Mouse (Mus musculus) thymus, postnatal 36 days (tissue): Measurements from ENCODE around the gene Cybrd1.

Experiments used
- DNase-seq, 2 experiments: peaks; one replicate each; pipeline ENCODE4 v3.0.0; 2022; ENCODE audit warnings: mixed read lengths in 2 of 2

Cybrd1 gene

DNA sequence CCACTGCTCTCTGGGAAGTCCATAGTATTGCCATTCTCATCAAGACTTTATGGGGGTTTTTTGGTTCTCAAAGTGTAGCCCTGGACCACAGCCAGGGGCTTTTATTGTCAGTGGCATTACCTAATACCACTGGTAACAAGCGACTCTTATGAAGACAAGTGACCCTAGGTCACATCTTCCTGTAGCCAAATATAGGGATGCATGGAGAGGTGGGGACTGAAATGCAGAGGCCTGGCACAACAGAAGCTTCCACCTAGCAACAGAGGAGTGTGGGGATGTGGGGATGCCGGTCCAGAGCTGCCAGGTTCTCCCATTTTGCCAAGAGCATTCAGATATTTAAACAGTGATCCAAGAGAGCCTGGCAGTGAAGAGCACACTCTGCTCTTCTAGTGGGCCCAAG, 5.9 kb downstream of the Cybrd1 start:
- no peak for DNase-seq

DNA sequence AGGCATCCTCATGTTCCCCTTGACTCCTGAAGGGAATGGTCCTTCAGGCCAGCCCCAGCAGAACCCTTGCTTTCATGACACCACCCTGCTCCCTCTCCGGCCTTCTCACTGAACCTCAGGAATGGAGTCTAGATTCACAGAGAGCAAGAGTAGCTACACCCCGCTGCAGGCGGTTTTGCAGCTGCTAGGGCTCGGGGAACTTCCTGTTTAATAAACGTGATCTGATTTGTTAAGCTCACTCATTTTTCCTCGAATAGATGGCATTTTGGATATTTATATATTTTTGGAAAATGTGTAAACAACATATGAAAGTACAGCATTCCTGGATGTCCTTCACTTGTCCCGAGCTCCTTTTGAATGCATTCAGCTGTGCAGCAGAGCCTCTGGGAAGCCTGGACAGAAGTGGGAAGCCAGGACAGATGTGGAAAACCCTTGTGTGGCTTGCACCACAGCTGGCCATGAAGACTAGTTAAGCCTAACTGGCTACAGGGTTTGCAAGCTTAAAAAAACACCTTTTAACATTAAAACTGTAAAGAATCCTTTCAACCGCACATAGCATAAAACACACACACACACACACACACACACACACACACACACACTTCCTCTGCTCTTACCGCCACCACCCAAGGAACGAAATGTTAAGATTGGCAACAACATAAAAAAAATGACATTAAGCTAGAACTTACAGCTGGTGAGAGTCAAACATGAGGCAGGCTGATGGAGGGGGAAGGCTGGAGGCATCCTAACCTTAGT, 10.2 kb downstream of the Cybrd1 start:
- peak; percentile 29 to 35 for DNase-seq

DNA sequence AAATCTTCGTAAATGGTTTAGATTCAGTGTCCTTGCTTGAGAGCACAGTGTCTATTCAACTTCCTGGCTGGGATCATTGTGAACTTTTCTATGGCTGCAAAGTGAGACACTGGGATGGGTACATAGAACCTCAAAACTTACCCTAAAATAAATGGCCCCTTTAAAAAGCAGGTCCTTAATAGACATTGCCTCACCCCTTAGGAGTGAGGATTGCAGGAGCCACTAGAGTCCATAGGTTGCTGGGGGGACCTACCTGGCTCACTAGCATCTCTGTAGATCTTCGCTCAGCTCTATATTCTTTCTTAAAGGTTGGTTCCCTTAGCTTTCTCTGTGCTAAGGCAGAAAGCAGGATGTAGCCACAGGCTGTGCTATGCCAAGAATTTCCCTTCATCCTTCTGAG, 12.6 kb downstream of the Cybrd1 start:
- no peak for DNase-seq

DNA sequence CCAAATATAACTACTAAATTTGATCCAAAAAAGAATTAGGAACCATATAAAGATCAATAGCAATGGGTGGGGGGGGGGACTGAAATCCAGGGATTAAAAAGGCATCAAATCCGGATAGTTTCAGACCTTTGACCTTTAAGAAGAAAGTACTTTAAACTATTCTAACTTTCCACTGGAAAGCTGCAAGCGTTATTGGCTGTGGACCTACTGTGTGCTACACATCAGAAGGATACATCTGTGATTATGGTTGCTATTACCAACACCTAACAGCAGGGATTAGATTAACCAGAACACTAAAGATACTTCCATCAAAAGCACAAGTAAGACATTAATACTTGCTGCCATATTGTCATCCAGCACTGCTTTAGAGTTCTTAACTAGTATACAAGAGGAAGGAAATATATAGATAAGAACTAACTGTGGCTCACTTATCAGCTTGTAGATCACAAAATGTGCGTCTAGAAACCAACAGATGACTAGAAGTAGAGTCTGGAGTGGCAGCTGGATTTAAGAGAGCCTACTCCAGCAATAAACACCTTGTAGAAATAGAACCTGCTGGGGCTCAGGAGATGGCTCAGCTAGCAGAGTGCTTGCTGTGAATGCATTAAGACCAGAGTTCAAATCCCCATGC, 14.3 kb downstream of the Cybrd1 start:
- no peak for DNase-seq

DNA sequence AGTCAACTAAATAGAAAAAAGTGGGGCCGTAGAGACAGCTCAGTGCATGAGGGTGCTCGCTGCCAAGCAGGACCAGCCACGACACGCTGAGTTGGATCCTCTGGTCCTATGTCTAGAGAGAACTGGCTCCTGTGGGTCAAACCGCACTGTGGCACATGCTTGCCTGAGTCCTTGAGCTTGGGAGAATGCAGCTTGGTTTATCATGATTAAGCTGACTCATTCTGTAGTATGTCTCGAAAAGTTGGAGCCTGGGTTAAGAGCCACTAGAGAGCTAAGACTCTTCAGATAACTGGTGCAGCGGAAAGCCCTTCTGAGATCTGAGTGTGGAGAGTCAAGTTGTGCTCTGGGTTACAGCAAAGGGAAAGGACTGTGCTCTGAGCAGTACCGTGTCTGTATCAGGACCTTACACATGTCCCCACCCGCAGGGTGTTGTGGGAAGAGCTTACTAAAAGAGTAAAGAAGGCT, 16.4 kb downstream of the Cybrd1 start:
- no peak for DNase-seq

DNA sequence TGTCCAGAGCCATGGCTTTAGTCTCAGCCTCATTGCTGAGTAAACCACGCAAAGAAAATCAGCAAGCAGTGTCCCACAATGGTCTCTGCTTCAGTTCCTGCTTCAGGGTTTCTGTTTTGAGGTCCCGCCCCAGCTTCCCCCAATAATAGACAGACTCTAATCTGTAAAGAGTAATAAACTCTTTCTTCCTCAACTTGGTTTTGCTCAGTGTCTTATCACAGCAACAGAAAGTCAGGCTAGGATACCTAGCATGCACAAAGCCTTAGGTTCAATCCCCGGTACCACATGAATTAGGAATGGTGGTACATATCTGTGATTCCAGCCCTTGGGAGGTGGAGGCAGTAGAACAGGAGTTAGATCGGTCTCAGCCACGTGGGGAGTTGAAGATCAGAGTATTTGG, 17.1 kb downstream of the Cybrd1 start:
- DNase-seq, result no peak

DNA sequence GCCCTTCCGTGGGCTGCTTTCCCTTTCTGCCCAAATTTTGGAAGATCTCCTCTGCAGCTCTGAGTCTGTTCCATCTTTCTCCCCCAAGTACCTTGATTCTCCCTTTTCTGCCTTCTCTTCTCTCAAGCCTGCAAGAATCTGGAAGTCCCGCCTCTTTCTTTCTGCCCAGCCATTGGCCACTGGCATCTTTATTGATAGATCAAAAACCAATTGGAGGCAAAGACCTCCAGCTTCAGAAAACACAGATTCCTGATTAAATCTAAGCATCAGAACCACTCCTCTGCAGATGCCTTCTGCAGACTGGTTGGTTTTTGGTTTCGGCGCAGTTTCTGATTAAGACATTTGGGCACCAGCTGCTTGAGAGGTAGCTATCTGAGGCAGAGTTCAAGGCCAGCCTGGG, 22.9 kb downstream of the Cybrd1 start:
- DNase-seq, result no peak

DNA sequence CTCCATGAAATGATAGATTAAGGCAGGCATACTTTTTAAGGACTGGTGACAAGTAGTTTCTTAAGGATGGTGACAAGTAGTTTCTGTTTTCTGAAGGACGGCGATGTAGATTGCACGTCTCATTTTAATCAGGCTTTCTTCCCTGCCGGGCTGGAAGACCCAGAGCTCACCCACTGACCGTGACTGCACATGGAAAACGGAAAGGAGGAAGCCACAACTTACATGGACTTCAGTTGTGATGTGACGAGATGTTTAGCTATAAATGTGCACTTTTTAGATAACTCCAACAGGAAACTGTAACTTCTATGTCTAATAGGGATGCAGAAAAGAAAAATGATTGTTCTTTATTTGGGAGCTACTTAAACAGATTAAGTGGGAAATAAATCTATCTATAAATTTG, 24.7 kb downstream of the Cybrd1 start:
- DNase-seq, result no peak

DNA sequence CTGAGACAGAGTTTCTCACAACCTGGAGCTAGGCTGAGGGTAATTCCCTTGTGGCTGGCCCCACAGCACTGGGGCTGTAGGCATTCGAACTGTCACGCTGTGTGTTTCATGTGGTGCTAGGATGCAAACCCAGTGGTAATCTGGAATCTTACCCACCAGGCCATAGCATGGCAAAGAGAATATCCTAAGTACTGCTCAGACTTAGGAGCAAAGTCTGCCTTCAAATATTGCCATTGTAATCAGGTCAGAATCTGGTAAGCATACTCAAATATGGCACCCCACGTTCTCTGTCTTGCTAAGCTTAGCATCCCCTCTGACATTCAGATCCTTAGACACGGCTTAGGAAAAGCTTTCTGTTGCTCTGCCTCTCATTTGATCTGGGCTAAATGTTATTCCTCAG, 28.1 kb downstream of the Cybrd1 start:
- DNase-seq, result no peak

DNA sequence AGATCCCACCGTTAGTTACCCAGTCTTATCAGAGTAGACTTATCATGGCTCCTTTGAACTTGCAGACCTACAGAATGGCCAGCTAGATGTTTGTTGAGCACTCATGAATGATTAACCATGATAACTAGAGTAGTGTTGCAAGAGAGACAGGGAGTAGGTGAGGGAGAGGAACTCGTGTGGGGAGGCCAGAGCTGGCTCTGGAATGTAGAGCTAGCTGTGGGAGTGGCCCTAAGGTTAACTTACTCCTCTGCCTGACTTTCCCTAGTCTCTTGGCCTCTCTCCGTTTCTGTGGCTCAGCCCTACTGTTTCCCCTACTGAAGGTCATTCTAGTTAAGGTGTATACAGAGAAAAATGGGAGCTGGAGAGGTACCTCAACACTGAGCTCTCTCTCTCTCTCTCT, 28.5 kb downstream of the Cybrd1 start:
- no peak for DNase-seq

DNA sequence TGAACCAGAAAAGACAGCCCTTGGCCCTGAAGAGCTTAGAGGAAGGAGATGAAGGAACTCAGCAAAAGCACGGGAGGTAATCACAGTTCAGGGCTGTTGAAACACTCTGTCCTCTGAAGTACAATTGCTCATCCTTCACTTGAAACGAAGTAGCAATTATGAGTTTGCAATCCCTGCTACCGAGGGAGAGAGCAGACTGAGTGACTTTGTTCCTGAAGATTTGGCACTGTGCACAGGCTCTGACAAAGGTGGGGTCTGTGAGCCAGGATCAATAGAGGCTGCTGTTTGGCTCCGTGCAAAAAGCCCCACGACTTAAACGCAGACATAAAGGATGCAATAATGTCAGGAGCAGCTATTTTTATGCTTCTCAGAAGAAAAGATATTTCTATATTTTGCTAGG, 30.1 kb downstream of the Cybrd1 start:
- DNase-seq, result no peak

DNA sequence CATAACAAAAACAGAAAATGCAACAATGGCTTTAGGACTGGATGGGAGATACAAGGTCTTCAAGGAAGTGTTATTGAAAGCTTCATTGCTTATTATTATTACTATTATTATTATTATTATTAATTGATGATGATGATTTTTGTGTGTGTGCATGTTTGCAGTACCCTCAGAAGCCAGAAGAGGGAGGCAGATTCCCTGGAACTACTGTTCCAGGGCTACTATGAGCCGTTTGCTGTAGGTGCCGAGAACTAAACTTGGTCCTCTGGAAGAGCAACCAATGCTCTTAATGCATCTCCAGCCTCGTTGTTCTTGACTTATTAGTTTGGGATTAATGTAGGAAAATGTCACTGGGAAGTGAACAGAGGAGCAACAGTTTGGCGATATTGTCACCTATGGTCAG, 34.4 kb downstream of the Cybrd1 start:
- DNase-seq, result no peak

DNA sequence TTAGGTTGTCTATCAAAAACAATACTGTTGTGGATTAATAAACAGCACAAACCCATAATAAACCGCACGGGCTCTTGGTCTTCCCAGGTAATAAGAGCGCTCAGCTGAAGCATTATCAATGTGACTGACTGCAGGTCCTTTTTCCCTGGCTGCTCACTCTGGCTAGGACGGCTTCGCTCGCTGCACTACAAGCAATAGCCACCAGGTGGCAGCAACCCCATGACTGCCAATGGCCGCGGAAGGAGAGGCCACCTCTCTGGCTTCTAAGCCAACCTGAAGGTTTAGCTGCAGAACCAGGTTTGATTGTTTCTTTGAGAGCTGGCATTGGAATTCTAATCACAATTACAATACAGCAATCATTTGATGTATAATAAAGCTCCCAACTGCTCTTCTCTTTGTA, 37.8 kb downstream of the Cybrd1 start:
- DNase-seq, result peak; percentile 60 to 73

DNA sequence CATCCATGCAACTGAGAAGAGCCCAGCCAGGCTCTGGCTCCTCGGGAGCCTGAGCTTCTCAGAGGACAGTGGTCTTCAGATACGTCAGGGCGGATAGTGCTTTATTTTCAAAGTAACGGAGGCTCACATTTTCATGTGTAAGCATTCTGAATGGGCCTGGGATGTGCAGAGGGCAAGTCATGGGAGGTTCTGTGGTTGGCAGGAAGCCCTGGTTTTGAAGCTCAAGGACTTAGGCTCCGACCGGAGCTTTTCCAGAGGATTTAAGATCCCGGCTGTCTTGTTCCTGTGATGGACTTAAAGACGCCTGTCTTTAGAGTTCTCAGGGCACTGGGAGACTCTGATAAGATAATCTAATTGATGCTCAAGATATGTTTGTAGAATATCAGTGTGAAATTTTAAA, 38.7 kb downstream of the Cybrd1 start:
- no peak for DNase-seq

DNA sequence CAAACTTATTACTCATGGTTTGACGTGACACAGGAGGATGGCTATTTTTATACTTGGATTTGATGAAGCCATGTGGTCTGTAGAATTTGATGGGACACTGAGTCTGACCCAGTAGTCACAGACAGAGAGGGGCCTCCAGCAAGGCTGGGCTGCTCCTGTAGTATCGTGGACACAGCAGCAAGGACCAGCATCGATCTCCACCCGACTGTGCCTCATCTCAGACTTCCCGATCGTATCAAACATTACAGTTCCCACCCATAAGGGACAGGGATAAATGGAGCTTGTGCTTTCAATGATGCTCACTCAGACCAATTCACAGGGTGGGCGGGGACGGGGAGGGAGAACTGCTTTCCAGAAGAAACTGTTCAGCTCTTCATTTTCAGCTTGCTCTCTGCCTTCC, 40.2 kb downstream of the Cybrd1 start:
- no peak for DNase-seq

DNA sequence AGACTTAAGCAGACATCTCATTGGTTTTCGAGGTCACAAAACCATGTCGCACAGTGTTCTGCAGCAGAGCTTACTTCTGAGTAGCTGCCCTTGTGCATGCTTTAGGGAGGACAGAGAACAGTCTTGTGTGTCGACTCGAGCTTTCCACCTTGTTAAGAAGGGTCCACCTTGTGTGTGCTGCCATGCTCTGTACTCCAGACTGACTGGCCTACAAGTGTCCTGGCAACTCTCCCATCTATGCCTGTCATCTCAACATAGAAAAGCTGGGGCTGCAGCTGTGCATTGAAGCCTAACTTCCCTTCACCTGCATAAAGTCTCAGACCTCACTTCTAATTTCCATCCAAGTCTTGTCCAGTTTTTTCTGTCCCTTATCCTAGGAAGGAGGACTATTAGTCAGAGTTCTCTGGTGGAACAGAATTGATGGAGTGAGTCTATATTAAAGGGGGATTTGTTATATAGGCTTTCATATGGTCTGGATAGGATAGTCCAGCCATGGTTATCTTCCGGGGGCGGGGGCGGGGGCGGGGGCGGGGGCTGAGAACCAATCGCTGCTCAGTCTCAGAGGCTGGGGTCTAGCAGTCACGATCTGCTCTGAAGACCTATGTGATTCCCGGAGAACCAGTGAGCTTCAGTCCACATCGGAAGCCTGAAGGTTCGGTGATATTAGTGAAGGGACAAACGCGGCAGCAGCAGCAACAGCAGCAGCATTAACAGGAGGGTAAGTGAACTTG, 42.0 kb downstream of the Cybrd1 start:
- DNase-seq, result no peak

DNA sequence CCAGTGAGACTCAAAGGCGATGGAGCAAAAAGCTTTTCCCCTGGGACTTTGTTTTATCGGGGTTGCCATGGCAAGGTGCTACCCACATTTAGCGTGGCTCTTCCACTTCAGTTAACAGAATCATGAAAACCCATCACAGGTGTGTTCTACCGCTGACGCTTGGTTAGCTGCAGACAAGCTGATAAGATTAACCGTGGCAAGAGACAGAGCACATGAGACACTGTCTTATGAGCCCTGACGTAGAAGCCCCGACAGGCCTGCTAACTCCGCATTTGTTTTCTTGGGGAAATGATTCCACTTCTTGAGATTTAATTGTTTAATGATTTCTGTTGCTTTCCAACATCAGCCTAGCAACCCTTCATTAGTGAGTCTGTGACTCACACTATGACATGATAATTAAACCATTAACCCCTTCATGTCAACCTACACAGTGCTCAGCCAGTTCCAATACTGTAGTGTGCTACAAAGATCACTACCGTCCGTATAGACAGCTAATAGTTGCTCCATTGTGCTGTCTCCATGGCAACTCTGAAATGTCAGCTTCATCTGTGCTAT, 42.7 kb downstream of the Cybrd1 start:
- no peak for DNase-seq

DNA sequence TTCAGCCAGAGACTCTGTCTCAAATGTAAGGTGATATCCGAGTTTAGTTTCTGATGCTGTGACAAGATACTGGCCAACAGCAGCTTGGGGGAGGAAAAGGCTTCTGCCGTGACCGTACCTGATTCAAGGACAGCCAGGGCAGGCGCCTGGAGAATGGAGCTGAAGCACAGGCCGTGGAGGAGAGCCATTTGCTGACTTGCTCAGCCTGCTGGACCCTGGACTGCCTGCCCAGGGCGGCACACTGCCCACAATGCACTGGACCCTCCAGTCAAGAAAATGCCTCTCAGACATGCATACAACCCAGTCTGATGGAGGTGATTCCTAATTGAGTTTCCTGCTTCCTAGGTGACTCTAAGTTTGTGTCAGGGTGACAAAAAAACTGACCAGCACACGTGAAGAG, 43.8 kb downstream of the Cybrd1 start:
- no peak for DNase-seq

DNA sequence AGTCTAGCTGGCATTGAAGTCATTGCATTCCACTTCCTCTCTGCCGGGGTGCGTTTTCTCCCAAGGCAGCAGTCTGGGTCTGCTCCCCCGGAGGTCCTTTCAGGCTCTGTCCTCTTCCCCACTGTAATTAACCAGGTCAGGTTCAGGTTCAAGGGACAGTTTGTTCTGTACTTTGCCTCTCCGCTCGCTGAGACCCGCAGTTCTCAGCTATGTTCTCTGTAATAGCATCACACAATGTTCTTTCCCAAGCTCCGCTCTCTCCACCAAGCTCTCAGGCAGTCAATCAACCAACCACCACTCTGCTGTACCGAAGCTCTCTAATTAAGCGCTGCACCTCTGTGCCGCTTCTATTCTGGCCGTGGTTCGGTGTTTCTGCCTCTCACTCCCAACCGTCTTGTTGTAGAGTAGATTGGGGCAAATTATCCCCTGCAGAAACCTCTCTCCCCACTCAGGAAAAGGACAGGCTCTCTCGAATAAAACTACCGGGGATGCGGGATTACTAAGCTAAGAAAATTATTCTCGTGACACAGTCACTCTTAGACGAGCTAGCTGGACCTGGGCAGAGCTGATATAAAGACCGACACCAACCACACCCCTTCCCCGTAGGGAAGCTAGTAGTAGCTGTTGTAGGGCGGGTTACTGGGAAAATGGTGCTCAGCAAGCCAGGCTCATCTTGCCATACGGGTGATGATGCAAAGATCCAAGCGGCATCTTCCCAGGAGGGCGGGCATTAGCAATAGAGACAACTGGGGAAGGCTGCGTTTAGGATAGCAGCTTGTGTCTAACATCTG, 45.3 kb downstream of the Cybrd1 start:
- DNase-seq, result no peak

DNA sequence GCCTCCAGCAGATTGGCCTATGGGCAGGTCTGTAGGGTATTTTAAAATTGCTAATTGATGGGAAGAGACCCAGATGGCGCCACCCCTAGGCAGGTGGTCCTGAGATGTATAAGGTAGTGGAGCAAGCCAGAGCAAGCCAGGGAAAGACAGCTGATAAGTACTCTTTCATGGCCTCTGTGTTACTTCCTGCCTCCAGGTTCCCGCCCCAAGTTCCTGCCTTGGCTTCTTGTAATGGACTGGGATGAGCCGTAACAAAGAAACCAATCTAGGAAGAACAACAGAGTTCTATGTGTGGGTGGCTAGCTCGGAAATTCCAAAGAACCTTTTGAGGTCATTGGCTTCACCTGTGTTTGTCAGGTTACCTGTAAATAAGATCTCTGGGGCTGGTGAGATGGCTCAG, 49.5 kb downstream of the Cybrd1 start:
- no peak for DNase-seq

DNA sequence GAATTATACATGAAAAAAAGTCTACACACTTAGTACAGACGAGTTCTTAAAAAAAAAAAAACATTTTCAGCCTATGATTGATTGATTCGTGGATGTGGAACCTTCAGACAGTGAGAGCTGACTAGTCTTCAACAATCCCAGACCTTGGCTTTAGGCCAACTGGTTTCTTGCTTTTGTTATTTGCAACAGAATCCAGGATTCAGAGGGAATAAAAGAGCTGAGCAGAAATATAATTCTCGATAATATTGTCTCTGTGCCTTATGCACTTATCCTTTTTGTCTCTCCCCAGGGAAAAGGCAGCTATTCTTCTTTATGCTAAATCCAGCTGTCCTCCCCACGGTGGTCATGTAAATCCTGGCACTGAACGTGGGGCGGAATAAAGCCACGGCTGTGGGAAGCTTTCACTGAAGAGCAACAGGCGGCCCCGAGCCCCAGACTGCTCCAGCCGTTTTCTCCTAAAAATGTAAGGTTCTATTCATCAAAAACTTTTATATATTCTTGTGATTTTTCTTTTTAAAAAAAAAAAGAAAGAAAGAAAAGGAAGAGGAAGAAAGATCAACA, 50.8 kb downstream of the Cybrd1 start:
- no peak for DNase-seq

DNA sequence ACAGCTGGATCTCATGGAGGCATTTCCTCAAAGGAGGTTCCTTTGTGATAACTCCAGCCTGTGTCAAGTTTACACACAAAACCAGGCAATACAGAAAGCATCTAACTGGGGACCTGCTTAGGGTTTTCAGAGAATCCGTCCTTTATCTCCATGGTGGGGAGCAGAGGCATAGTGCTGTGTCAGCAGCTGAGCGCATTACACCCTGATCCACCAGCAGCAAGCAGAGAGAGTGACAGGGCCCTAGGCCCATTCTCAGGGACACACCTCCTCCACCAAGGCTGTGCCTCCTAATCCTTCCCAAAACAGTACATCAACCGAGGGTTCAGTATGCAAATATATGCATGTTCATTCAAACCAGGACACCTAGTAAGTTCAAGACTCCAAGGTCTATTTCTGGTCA, 55.3 kb downstream of the Cybrd1 start:
- DNase-seq, result no peak
